Mouse (Mus musculus): ENCODE results near the gene Slitrk1. TPM values are rescaled to one million over a fixed set of nuclear protein-coding genes. Genes with fewer than 3 reads are reported as not detected.

The Slitrk1 gene
- total RNA-seq (2023): not detected

DNA sequence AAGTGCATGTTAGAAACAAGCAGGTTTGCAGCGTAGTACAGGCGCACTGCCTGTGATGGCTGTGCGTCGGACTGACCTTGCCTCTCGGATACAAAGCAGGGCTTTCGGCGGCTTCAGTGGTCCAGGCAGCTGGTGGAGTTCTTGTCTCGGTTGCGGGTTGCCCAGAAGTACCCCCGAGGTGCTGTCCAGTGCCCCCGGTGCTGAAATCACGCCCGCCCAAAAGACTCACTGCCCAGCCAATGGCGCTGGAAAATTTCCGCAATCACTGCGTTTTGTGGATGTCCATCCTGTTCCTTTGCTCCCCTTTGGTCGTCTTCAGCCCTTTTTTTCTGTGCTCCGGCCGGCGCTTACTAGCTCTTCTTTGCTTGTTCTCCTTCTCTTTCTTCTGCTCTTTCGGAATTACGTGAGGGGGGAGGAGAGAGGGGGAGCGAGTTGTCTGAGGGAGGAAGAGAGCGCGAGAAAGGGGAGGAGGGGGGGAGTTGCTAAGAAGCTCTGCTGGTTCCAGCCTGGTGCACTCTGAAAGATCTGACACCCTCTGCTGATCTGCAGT lies at the start of gene Slitrk1:
Gene Slitrk1, minus strand, starts transcription at position 445 of the 550 bp plus-strand sequence.

Data from T-cell, adult 66 days (primary cell).